Comparison of ENCODE assay signal across 7 mouse cellular contexts in the genomic region with DNA sequence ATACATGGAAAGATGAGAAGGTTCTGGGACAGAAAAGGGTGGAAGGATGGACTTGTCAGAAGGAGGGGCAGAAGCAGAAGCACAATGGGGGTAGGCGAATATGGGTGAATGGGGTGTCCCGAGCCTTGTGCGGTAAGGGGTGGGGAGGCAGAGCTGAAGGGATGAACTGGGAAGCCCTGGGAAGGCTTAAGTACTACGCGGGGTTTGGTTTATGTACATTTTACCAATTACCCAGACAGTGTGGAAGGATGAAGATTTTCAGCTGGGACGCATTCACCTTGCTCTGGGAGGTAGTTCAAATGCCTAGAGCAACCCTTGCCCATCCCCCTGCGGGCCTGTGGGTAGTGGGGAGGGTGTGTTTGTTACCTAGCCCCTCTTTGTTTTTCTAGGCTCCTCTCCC. TPM values are rescaled to one million over a fixed set of nuclear protein-coding genes. Genes with fewer than 3 reads are reported as not detected.
DNase-seq lines count a peak whose midpoint lies in the region; ATAC-seq and TF ChIP-seq lines count a peak whose summit lies in the region.

No protein-coding gene starts in this region.

- TF ChIP-seq POLR2A in olfactory bulb, adult 2 months (IDR thresholded peaks at IDR 0.05; ENCODE audit: insufficient read depth, low read depth, low read length): no peak

- TF ChIP-seq CTCF in lung, postnatal 0 days (IDR thresholded peaks at IDR 0.05): no peak
- TF ChIP-seq CTCF in olfactory bulb, adult 2 months (IDR thresholded peaks at IDR 0.05; ENCODE audit: insufficient read depth, low read depth, low read length): no peak

- H3K36me3 ChIP-seq in lung, postnatal 0 days (ENCODE audit: insufficient read depth, low read length): no peaks in the 10 kb centered on the region; the same call in 1 of the 2 replicates
- H3K36me3 ChIP-seq in forebrain, embryonic 12.5 days (replicated peaks): peaks cover 22% of the 10 kb centered on the region
- peaks cover 34% of the 10 kb centered on the region for H3K36me3 ChIP-seq in limb, embryonic 10.5 days

- DNase-seq in lung, postnatal 0 days (ENCODE audit: low spot score): no peak
- no peak for DNase-seq in lung, postnatal 25 days (ENCODE audit: low spot score)
- no peak for DNase-seq in limb, embryonic 10.5 days (ENCODE audit: low spot score)
- DNase-seq in right cerebral cortex, adult 2 months (ENCODE audit: low spot score in 2 of 2): no peak
- DNase-seq in retina, postnatal 1 day: no peak

- peak overlapping the region; percentile 22; the same call in 1 of the 2 replicates for H3K27ac ChIP-seq in lung, postnatal 0 days (ENCODE audit: low read length)
- H3K27ac ChIP-seq in forebrain, embryonic 12.5 days: no peak overlapping the region
- H3K27ac ChIP-seq in limb, embryonic 10.5 days: peak overlapping the region; percentile 83
- H3K27ac ChIP-seq in olfactory bulb, adult 2 months (ENCODE audit: insufficient read depth, low read depth, low read length): no peak overlapping the region

- peak overlapping the region; percentile 93 for H3K4me2 ChIP-seq in lung, postnatal 0 days (replicated peaks; ENCODE audit: low read depth, low read length)
- peak overlapping the region; percentile 88 for H3K4me2 ChIP-seq in forebrain, embryonic 12.5 days

- 25% methylated on average over 7 of the region's 7 CpGs for WGBS in lung, postnatal 0 days
- WGBS in forebrain, embryonic 12.5 days: 29% methylated on average over 7 of the region's 7 CpGs
- WGBS in limb, embryonic 10.5 days: 30% methylated on average over 7 of the region's 7 CpGs
- 27% methylated on average over 7 of the region's 7 CpGs for WGBS in olfactory bulb, adult 2 months

- no peak for TF ChIP-seq EP300 in lung, postnatal 0 days (IDR thresholded peaks at IDR 0.05)

- H3K4me3 ChIP-seq in lung, postnatal 0 days (ENCODE audit: low read depth, low read length): peak overlapping the region; percentile 52
- peak overlapping the region; percentile 70 for H3K4me3 ChIP-seq in forebrain, embryonic 12.5 days (replicated peaks)
- H3K4me3 ChIP-seq in limb, embryonic 10.5 days: peak overlapping the region; percentile 66
- peak overlapping the region; percentile 62 for H3K4me3 ChIP-seq in olfactory bulb, adult 2 months (ENCODE audit: insufficient read depth, low read depth, low read length)

- H3K9ac ChIP-seq in lung, postnatal 0 days (replicated peaks; ENCODE audit: low read depth): peak overlapping the region; percentile 37; the same call in 1 of the 2 replicates
- peak overlapping the region; percentile 71 for H3K9ac ChIP-seq in forebrain, embryonic 12.5 days

- no peak for ATAC-seq in lung, postnatal 0 days
- ATAC-seq in forebrain, embryonic 12.5 days (ENCODE audit: low FRiP score): peak; percentile 20

- H3K9me3 ChIP-seq in lung, postnatal 0 days (ENCODE audit: low read length): no peaks in the 10 kb centered on the region
- H3K9me3 ChIP-seq in forebrain, embryonic 12.5 days: no peaks in the 10 kb centered on the region
- no peaks in the 10 kb centered on the region for H3K9me3 ChIP-seq in limb, embryonic 10.5 days (replicated peaks)

- H3K4me1 ChIP-seq in lung, postnatal 0 days (ENCODE audit: insufficient read depth, low read depth, low read length): no peaks in the 10 kb centered on the region; the same call in 1 of the 2 replicates
- H3K4me1 ChIP-seq in forebrain, embryonic 12.5 days: peaks cover 20% of the 10 kb centered on the region
- H3K4me1 ChIP-seq in limb, embryonic 10.5 days: peaks cover 36% of the 10 kb centered on the region
- peaks cover 22% of the 10 kb centered on the region for H3K4me1 ChIP-seq in olfactory bulb, adult 2 months (ENCODE audit: control insufficient read depth, insufficient read depth, low read length)

- H3K27me3 ChIP-seq in lung, postnatal 0 days (replicated peaks; ENCODE audit: insufficient read depth, low read length): no peaks in the 10 kb centered on the region
- H3K27me3 ChIP-seq in forebrain, embryonic 12.5 days: peaks cover 34% of the 10 kb centered on the region
- peaks cover 13% of the 10 kb centered on the region for H3K27me3 ChIP-seq in limb, embryonic 10.5 days (ENCODE audit: low read depth, poor library complexity, severe bottlenecking)

RNA-seq across cellular contexts. Expression of a gene that starts 0.7 kb away (rescaled TPM):
- 14.1 and 14.3 TPM in 2 replicates for polyA plus RNA-seq in lung, postnatal 0 days (2015; fragmentation: Nextera tagmentation; extraction: Ambion mirVana)
- 38.8 and 42.2 TPM in 2 replicates for polyA plus RNA-seq in forebrain, embryonic 12.5 days (2016; fragmentation: Nextera tagmentation; extraction: Ambion mirVana)
- polyA plus RNA-seq in limb, embryonic 10.5 days (2016; fragmentation: Nextera tagmentation; extraction: Ambion mirVana): 58.2 and 61.5 TPM in 2 replicates
- polyA plus RNA-seq in olfactory bulb, adult 2 months (2012; ENCODE audit: insufficient read depth, insufficient read length, low replicate concordance, missing spikeins): not detected in 2 replicates

RNA-seq across cellular contexts. Expression of a gene that starts 10.3 kb away (rescaled TPM):
- 619 and 631 TPM in 2 replicates for polyA plus RNA-seq in lung, postnatal 0 days (2015; fragmentation: Nextera tagmentation; extraction: Ambion mirVana)
- polyA plus RNA-seq in forebrain, embryonic 12.5 days (2016; fragmentation: Nextera tagmentation; extraction: Ambion mirVana): 689 and 709 TPM in 2 replicates
- 1,070 and 1,129 TPM in 2 replicates for polyA plus RNA-seq in limb, embryonic 10.5 days (2016; fragmentation: Nextera tagmentation; extraction: Ambion mirVana)
- polyA plus RNA-seq in olfactory bulb, adult 2 months (2012; ENCODE audit: insufficient read depth, insufficient read length, low replicate concordance, missing spikeins): 405 and 768 TPM in 2 replicates

RNA-seq across cellular contexts. Expression of a gene that starts 11.1 kb away (rescaled TPM):
- 3.9 and 4.5 TPM in 2 replicates for polyA plus RNA-seq in lung, postnatal 0 days (2015; fragmentation: Nextera tagmentation; extraction: Ambion mirVana)
- polyA plus RNA-seq in forebrain, embryonic 12.5 days (2016; fragmentation: Nextera tagmentation; extraction: Ambion mirVana): 0.31 and 0.86 TPM in 2 replicates
- 0.21 and 1.2 TPM in 2 replicates for polyA plus RNA-seq in limb, embryonic 10.5 days (2016; fragmentation: Nextera tagmentation; extraction: Ambion mirVana)
- 247 TPM in 1 of 2 replicates, not detected in the other for polyA plus RNA-seq in olfactory bulb, adult 2 months (2012; ENCODE audit: insufficient read depth, insufficient read length, low replicate concordance, missing spikeins)

RNA-seq across cellular contexts. Expression of a gene that starts 11.9 kb away (rescaled TPM):
- polyA plus RNA-seq in lung, postnatal 0 days (2015; fragmentation: Nextera tagmentation; extraction: Ambion mirVana): 7.6 and 8.0 TPM in 2 replicates
- 0.85 and 1.2 TPM in 2 replicates for polyA plus RNA-seq in forebrain, embryonic 12.5 days (2016; fragmentation: Nextera tagmentation; extraction: Ambion mirVana)
- 4.3 and 6.0 TPM in 2 replicates for polyA plus RNA-seq in limb, embryonic 10.5 days (2016; fragmentation: Nextera tagmentation; extraction: Ambion mirVana)
- not detected in 2 replicates for polyA plus RNA-seq in olfactory bulb, adult 2 months (2012; ENCODE audit: insufficient read depth, insufficient read length, low replicate concordance, missing spikeins)

RNA-seq across cellular contexts. Expression of a gene that starts 12.0 kb away (rescaled TPM):
- polyA plus RNA-seq in lung, postnatal 0 days (2015; fragmentation: Nextera tagmentation; extraction: Ambion mirVana): not detected in 2 replicates
- not detected in 2 replicates for polyA plus RNA-seq in forebrain, embryonic 12.5 days (2016; fragmentation: Nextera tagmentation; extraction: Ambion mirVana)
- not detected in 2 replicates for polyA plus RNA-seq in limb, embryonic 10.5 days (2016; fragmentation: Nextera tagmentation; extraction: Ambion mirVana)
- polyA plus RNA-seq in olfactory bulb, adult 2 months (2012; ENCODE audit: insufficient read depth, insufficient read length, low replicate concordance, missing spikeins): not detected in 2 replicates

Comparison
In these comparisons a context has a peak if more than half of its experiments do, and no peak if none do; other contexts are left out.
1. H3K27ac ChIP-seq: peak in lung, postnatal 0 days (single experiment) and limb, embryonic 10.5 days (single experiment); none in forebrain, embryonic 12.5 days (single experiment) and olfactory bulb, adult 2 months (single experiment).
2. RNA of a gene that starts 11.1 kb away (polyA plus RNA-seq): 247 TPM in olfactory bulb, adult 2 months; 3.9 to 4.5 TPM in lung, postnatal 0 days, 0.21 to 1.2 TPM in limb, embryonic 10.5 days and 0.31 to 0.86 TPM in forebrain, embryonic 12.5 days; every median in the first group is over 10 times any median in the second.
3. Peak in every context shown above with its lines, with median percentiles within 50 percentile points of each other: H3K4me3 ChIP-seq.